In the genomic region with DNA sequence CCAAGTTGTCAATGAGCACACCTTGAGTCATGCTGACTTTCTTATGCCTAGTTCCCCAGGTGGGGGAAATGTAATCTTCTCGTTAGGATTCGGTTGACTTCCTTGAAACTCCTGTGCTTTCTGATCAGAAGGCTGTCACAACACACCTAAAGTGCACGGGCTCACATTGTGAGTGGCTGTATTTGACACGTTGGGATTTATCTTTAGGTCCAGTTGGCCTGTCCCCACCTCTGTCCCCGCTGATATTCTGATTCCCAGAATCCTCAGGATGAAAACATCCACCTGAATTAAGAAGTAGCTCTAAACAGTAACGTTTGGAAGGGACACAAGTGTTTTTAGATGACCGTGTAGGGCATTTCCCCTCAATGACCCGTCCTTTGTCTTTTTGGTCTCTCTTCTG, we compare ENCODE assay signal across 14 mouse cellular contexts. TPM values are rescaled to one million over a fixed set of nuclear protein-coding genes. Genes with fewer than 3 reads are reported as not detected.
DNase-seq lines count a peak whose midpoint lies in the region; ATAC-seq and TF ChIP-seq lines count a peak whose summit lies in the region.
"Had no signal": no experiment of that assay in that cellular context is flagged by ENCODE, and none has a peak within 500 bp of the region (broad histone marks: within the 10 kb centered on the region; RNA-seq: fewer than 3 reads in every experiment).

No protein-coding gene starts in this region.

- TF ChIP-seq POLR2A in heart, adult 2 months (IDR thresholded peaks at IDR 0.05; ENCODE audit: insufficient read depth, low read depth, low read length) = no peak

- H3K79me2 ChIP-seq in heart, adult 2 months (replicated peaks; ENCODE audit: control insufficient read depth, insufficient read depth, low read length) = no peaks in the 10 kb centered on the region

- DNase-seq in heart, adult 11 months = peak; percentile 66
- DNase-seq in heart, adult 2 months = no peak
- DNase-seq in embryonic facial prominence, embryonic 14.5 days (ENCODE audit: low spot score) = no peak
- no peak for DNase-seq in adrenal gland, postnatal 36 days
- DNase-seq: cerebellum, adult 18-20 months; heart, adult 18-20 months; kidney, adult 8-10 months; thymus, postnatal 4 days had no signal

- no peak for TF ChIP-seq EP300 in heart, adult 2 months (IDR thresholded peaks at IDR 0.05; ENCODE audit: insufficient read depth, low read depth, low read length)

- H3K9me3 ChIP-seq in megakaryocyte, embryonic 14.5 days = no peaks in the 10 kb centered on the region
- H3K9me3 ChIP-seq in embryonic facial prominence, embryonic 14.5 days (ENCODE audit: control insufficient read depth, low read length) = no peaks in the 10 kb centered on the region
- H3K9me3 ChIP-seq in neural tube, embryonic 13.5 days = peaks cover 9% of the 10 kb centered on the region; the same call in 1 of the 2 replicates
- H3K9me3 ChIP-seq: limb, embryonic 15.5 days had no signal

- TF ChIP-seq CTCF in heart, adult 2 months (IDR thresholded peaks at IDR 0.05) = no peak

- no peaks in the 10 kb centered on the region for H3K27me3 ChIP-seq in heart, adult 2 months (ENCODE audit: control insufficient read depth, insufficient read depth, low read length)
- no peaks in the 10 kb centered on the region for H3K27me3 ChIP-seq in megakaryocyte, embryonic 14.5 days (replicated peaks)
- no peaks in the 10 kb centered on the region for H3K27me3 ChIP-seq in embryonic facial prominence, embryonic 14.5 days (replicated peaks; ENCODE audit: control insufficient read depth, insufficient read depth, low read length)
- H3K27me3 ChIP-seq in neural tube, embryonic 13.5 days = no peaks in the 10 kb centered on the region
- H3K27me3 ChIP-seq: forebrain, embryonic 12.5 days; limb, embryonic 15.5 days had no signal

- no peak overlapping the region for H3K9ac ChIP-seq in heart, adult 2 months (ENCODE audit: low read depth, low read length)
- no peak overlapping the region for H3K9ac ChIP-seq in embryonic facial prominence, embryonic 14.5 days (ENCODE audit: low read depth, low read length)
- no peak overlapping the region for H3K9ac ChIP-seq in neural tube, embryonic 13.5 days
- H3K9ac ChIP-seq: forebrain, embryonic 12.5 days; limb, embryonic 15.5 days; midbrain, embryonic 12.5 days had no signal

- H3K4me2 ChIP-seq in embryonic facial prominence, embryonic 14.5 days (ENCODE audit: low read depth, low read length) = peak overlapping the region; percentile 99; the same call in 1 of the 2 replicates
- 0 out of 2 replicates have a peak overlapping the region, but pooled peaks have one; percentile 87 for H3K4me2 ChIP-seq in neural tube, embryonic 13.5 days
- H3K4me2 ChIP-seq: limb, embryonic 15.5 days had no signal

- H3K36me3 ChIP-seq in heart, adult 2 months (ENCODE audit: control insufficient read depth, insufficient read depth, low read length) = no peaks in the 10 kb centered on the region
- H3K36me3 ChIP-seq in megakaryocyte, embryonic 14.5 days (replicated peaks; ENCODE audit: low read length) = peaks cover 35% of the 10 kb centered on the region
- no peaks in the 10 kb centered on the region for H3K36me3 ChIP-seq in embryonic facial prominence, embryonic 14.5 days (ENCODE audit: control insufficient read depth, insufficient read depth, low read length)
- H3K36me3 ChIP-seq in neural tube, embryonic 13.5 days = peaks cover 15% of the 10 kb centered on the region
- H3K36me3 ChIP-seq: limb, embryonic 15.5 days had no signal

- no peak for ATAC-seq in megakaryocyte, adult 5-6 weeks (ENCODE audit: poor library complexity, severe bottlenecking)
- ATAC-seq in embryonic facial prominence, embryonic 14.5 days (ENCODE audit: low read depth) = no peak
- ATAC-seq in neural tube, embryonic 13.5 days (ENCODE audit: low read depth) = no peak

- intact Hi-C loops in heart, adult 2 months (cut with DNase I) = no loop called here

- H3K4me3 ChIP-seq in heart, adult 2 months = no peak overlapping the region
- H3K4me3 ChIP-seq in megakaryocyte, embryonic 14.5 days (replicated peaks) = peak overlapping the region; percentile 96
- no peak overlapping the region for H3K4me3 ChIP-seq in embryonic facial prominence, embryonic 14.5 days (ENCODE audit: low read depth, low read length)
- no peak overlapping the region for H3K4me3 ChIP-seq in neural tube, embryonic 13.5 days
- H3K4me3 ChIP-seq: limb, embryonic 15.5 days; midbrain, embryonic 12.5 days had no signal

- WGBS in heart, adult 2 months = 72% methylated on average over 8 of the region's 8 CpGs
- 76% methylated on average over 8 of the region's 8 CpGs for WGBS in embryonic facial prominence, embryonic 14.5 days
- WGBS in neural tube, embryonic 13.5 days = 79% methylated on average over 8 of the region's 8 CpGs

- no peak overlapping the region for H3K27ac ChIP-seq in heart, adult 2 months
- no peak overlapping the region for H3K27ac ChIP-seq in embryonic facial prominence, embryonic 14.5 days (replicated peaks; ENCODE audit: low read depth, low read length)
- H3K27ac ChIP-seq in neural tube, embryonic 13.5 days (replicated peaks) = no peak overlapping the region
- H3K27ac ChIP-seq: forebrain, embryonic 12.5 days; limb, embryonic 15.5 days; midbrain, embryonic 12.5 days had no signal

- no peaks in the 10 kb centered on the region for H3K4me1 ChIP-seq in heart, adult 2 months (ENCODE audit: control insufficient read depth, insufficient read depth, low read length)
- peaks cover 56% of the 10 kb centered on the region for H3K4me1 ChIP-seq in megakaryocyte, embryonic 14.5 days
- peaks cover 5% of the 10 kb centered on the region; the same call in 1 of the 2 replicates for H3K4me1 ChIP-seq in embryonic facial prominence, embryonic 14.5 days (ENCODE audit: control insufficient read depth, insufficient read depth, low read length)
- peaks cover 8% of the 10 kb centered on the region for H3K4me1 ChIP-seq in neural tube, embryonic 13.5 days (replicated peaks)

RNA-seq across cellular contexts. Expression of a gene that starts 1.6 kb away (rescaled TPM):
- total RNA-seq in heart, adult 2 months (2021) = 1 to 10 TPM; 4.4 to 5.0 TPM
- 2.9 and 4.3 TPM in 2 replicates for polyA plus RNA-seq in heart, adult 2 months (2012; rRNA removed)
- polyA plus RNA-seq in megakaryocyte, embryonic 14.5 days (2012; ENCODE audit: insufficient read depth, low replicate concordance) = 1.3 and 1.4 TPM in 2 replicates
- total RNA-seq in megakaryocyte, adult 5-6 weeks (2015) = 19.9 and 23.7 TPM in 2 replicates
- total RNA-seq in megakaryocyte, adult 5-6 weeks (2017) = 8.1 and 9.6 TPM in 2 replicates
- polyA plus RNA-seq in embryonic facial prominence, embryonic 14.5 days (2014; fragmentation: Nextera tagmentation; extraction: Ambion mirVana) = 10.4 and 10.6 TPM in 2 replicates
- polyA plus RNA-seq in neural tube, embryonic 13.5 days (2015; fragmentation: Nextera tagmentation; extraction: Ambion mirVana) = 13.3 and 13.5 TPM in 2 replicates
- total RNA-seq in adrenal gland, postnatal 36 days (2021) = 100 to 1,000 TPM in 1 of 2 experiments, 10 to 100 TPM in 1; 94.1 to 127 TPM
